Mouse (Mus musculus) liver, embryonic 12.5 days (tissue): Measurements from ENCODE around the gene Arhgef10l. TPM values are rescaled to one million over a fixed set of nuclear protein-coding genes. Genes with fewer than 3 reads are reported as not detected.

Source experiments
- ATAC-seq: fragments of 200-750 bp; cut with Nextera tagmentation; 2 replicates; pipeline ENCODE4 v1.8.0; 2017; ENCODE audit warnings: moderate number of reproducible peaks, mild to moderate bottlenecking, moderate library complexity
- H3K27ac ChIP-seq: fragments of 300-500 bp; sonication (generic); 2 replicates; pipeline ENCODE4 v1.5.1; 2016; ENCODE audit warnings: mild to moderate bottlenecking
- H3K27me3 ChIP-seq: fragments of 300-500 bp; sonication (generic); replicated peaks from 2 replicates; pipeline ENCODE4 v1.6.1; 2016; ENCODE audit warnings: mild to moderate bottlenecking, moderate library complexity
- H3K36me3 ChIP-seq: fragments of 300-500 bp; sonication (generic); 2 replicates; pipeline ENCODE4 v1.6.1; 2016; ENCODE audit warnings: mild to moderate bottlenecking, moderate library complexity
- H3K4me1 ChIP-seq: fragments of 300-500 bp; sonication (generic); 2 replicates; pipeline ENCODE4 v1.6.1; 2016
- H3K4me2 ChIP-seq: fragments of 300-500 bp; sonication (generic); 2 replicates; pipeline ENCODE4 v1.6.1; 2016; ENCODE audit warnings: mild to moderate bottlenecking, moderate library complexity
- H3K4me3 ChIP-seq: fragments of 300-500 bp; sonication (generic); 2 replicates; pipeline ENCODE4 v1.5.1; 2016; ENCODE audit warnings: mild to moderate bottlenecking, moderate library complexity
- H3K9ac ChIP-seq: fragments of 300-500 bp; sonication (generic); 2 replicates; pipeline ENCODE4 v1.6.1; 2016; ENCODE audit warnings: mild to moderate bottlenecking, moderate library complexity
- H3K9me3 ChIP-seq: fragments of 300-500 bp; sonication (generic); replicated peaks from 2 replicates; pipeline ENCODE4 v1.6.1; 2016; ENCODE audit warnings: mild to moderate bottlenecking, moderate library complexity
- WGBS: fragments of 180-500 bp; shearing (Covaris S2); methylation state at CpG from one replicate; pipeline ENCODE4 v1.1.7; 2016; ENCODE audit not compliant: insufficient replicate concordance; 5-methylcytosine and 5-hydroxymethylcytosine counted together
- polyA plus RNA-seq: library from polyadenylated mRNA; unstranded; fragments of >200 nt; fragmentation: Nextera tagmentation; extraction: Ambion mirVana; gene quantifications from 2 replicates; pipeline ENCODE4 v1.2.1, GENCODE M21; 2016

Gene Arhgef10l
- polyA plus RNA-seq, 1 experiment from 2014 or later = 3.5 TPM

- H3K9ac ChIP-seq = no peak overlapping the region
- H3K27me3 ChIP-seq = no peaks in the 10 kb centered on the region
- H3K27ac ChIP-seq = no peak overlapping the region
- no peak for ATAC-seq
- H3K4me2 ChIP-seq = no peak overlapping the region
- no peak overlapping the region for H3K4me3 ChIP-seq
- no peaks in the 10 kb centered on the region for H3K4me1 ChIP-seq
- peaks cover 26% of the 10 kb centered on the region for H3K36me3 ChIP-seq
- H3K9me3 ChIP-seq = no peaks in the 10 kb centered on the region
- 74% methylated on average over 12 of the region's 12 CpGs for WGBS
Measured at GRCm38 (mm10) chr4:140549975-140550374, 115.8 kb downstream of the Arhgef10l start.

GRCm38 (mm10) chr4:140547488-140547887 is 118.3 kb downstream of the Arhgef10l start:
- peaks cover 23% of the 10 kb centered on the region for H3K36me3 ChIP-seq

GRCm38 (mm10) chr4:140539125-140539524 is 126.7 kb downstream of the Arhgef10l start:
- no peak for ATAC-seq
- H3K9me3 ChIP-seq = no peaks in the 10 kb centered on the region
- H3K27ac ChIP-seq = no peak overlapping the region
- H3K4me3 ChIP-seq = no peak overlapping the region
- no peak overlapping the region for H3K9ac ChIP-seq
- no peaks in the 10 kb centered on the region; the same call in 1 of the 2 replicates for H3K27me3 ChIP-seq
- H3K4me1 ChIP-seq = 0 out of 2 replicates have a peak, but pooled peaks cover 2% of the 10 kb centered on the region
- peaks cover 5% of the 10 kb centered on the region; the same call in 1 of the 2 replicates for H3K36me3 ChIP-seq
- 28% methylated on average over 11 of the region's 11 CpGs for WGBS
- no peak overlapping the region for H3K4me2 ChIP-seq

More at GRCm38 (mm10) chr4:140547488-140547887, 118.3 kb downstream of the Arhgef10l start:
- 25% methylated on average over 7 of the region's 7 CpGs for WGBS
- H3K4me2 ChIP-seq = no peak overlapping the region
- no peaks in the 10 kb centered on the region for H3K9me3 ChIP-seq
- no peaks in the 10 kb centered on the region for H3K27me3 ChIP-seq
- no peak overlapping the region for H3K9ac ChIP-seq
- no peaks in the 10 kb centered on the region for H3K4me1 ChIP-seq
- H3K4me3 ChIP-seq = no peak overlapping the region
- no peak for ATAC-seq
- H3K27ac ChIP-seq = no peak overlapping the region

- ATAC-seq = no peak
Measured at GRCm38 (mm10) chr4:140537561-140538021, 128.2 kb downstream of the Arhgef10l start.

GRCm38 (mm10) chr4:140535323-140535722 is 130.5 kb downstream of the Arhgef10l start:
- Histone ChIP-seq H3K36me3 (peaks cover 5% of the 10 kb centered on the region; the same call in 1 of the 2 replicates), H3K27me3 (no peaks in the 10 kb centered on the region; the same call in 1 of the 2 replicates)
- WGBS = 64% methylated on average over 8 of the region's 8 CpGs

More at GRCm38 (mm10) chr4:140537561-140538021, 128.2 kb downstream of the Arhgef10l start:
- H3K4me2 ChIP-seq = no peak overlapping the region
- WGBS = 38% methylated on average over 5 of the region's 5 CpGs
- 0 out of 2 replicates have a peak, but pooled peaks cover 2% of the 10 kb centered on the region for H3K4me1 ChIP-seq
- no peak overlapping the region for H3K27ac ChIP-seq
- H3K9ac ChIP-seq = no peak overlapping the region
- no peaks in the 10 kb centered on the region for H3K9me3 ChIP-seq
- peaks cover 5% of the 10 kb centered on the region; the same call in 1 of the 2 replicates for H3K36me3 ChIP-seq
- no peak overlapping the region for H3K4me3 ChIP-seq
- no peaks in the 10 kb centered on the region; the same call in 1 of the 2 replicates for H3K27me3 ChIP-seq

GRCm38 (mm10) chr4:140532270-140532669 is 133.5 kb downstream of the Arhgef10l start:
- no peak for ATAC-seq
- Histone ChIP-seq H3K36me3 (peaks cover 5% of the 10 kb centered on the region; the same call in 1 of the 2 replicates), H3K4me2 (no peak overlapping the region), H3K27ac (no peak overlapping the region), H3K9me3 (no peaks in the 10 kb centered on the region), H3K4me3 (no peak overlapping the region), H3K9ac (no peak overlapping the region), H3K4me1 (peaks cover 6% of the 10 kb centered on the region; the same call in 1 of the 2 replicates), H3K27me3 (no peaks in the 10 kb centered on the region)
- 68% methylated on average over 15 of the region's 15 CpGs for WGBS

More at GRCm38 (mm10) chr4:140535323-140535722, 130.5 kb downstream of the Arhgef10l start:
- Histone ChIP-seq H3K9me3 (no peaks in the 10 kb centered on the region), H3K4me3 (no peak overlapping the region), H3K9ac (no peak overlapping the region), H3K4me2 (no peak overlapping the region), H3K27ac (no peak overlapping the region), H3K4me1 (peaks cover 6% of the 10 kb centered on the region; the same call in 1 of the 2 replicates)
- no peak for ATAC-seq

GRCm38 (mm10) chr4:140531024-140531423 is 134.8 kb downstream of the Arhgef10l start:
- H3K36me3 ChIP-seq = peaks cover 5% of the 10 kb centered on the region; the same call in 1 of the 2 replicates
- no peak overlapping the region for H3K27ac ChIP-seq
- 23% methylated on average over 9 of the region's 9 CpGs for WGBS
- H3K4me2 ChIP-seq = no peak overlapping the region
- peaks cover 4% of the 10 kb centered on the region; the same call in 1 of the 2 replicates for H3K4me1 ChIP-seq
- H3K9ac ChIP-seq = no peak overlapping the region
- ATAC-seq = peak; percentile 60
- H3K27me3 ChIP-seq = no peaks in the 10 kb centered on the region
- no peaks in the 10 kb centered on the region for H3K9me3 ChIP-seq
- H3K4me3 ChIP-seq = no peak overlapping the region

- Histone ChIP-seq H3K4me2 (no peak overlapping the region), H3K4me1 (peaks cover 4% of the 10 kb centered on the region; the same call in 1 of the 2 replicates), H3K27ac (no peak overlapping the region), H3K36me3 (0 out of 2 replicates have a peak, but pooled peaks cover 3% of the 10 kb centered on the region), H3K9ac (no peak overlapping the region), H3K4me3 (no peak overlapping the region), H3K27me3 (no peaks in the 10 kb centered on the region), H3K9me3 (no peaks in the 10 kb centered on the region)
- no peak for ATAC-seq
- 68% methylated on average over 14 of the region's 14 CpGs for WGBS
Measured at GRCm38 (mm10) chr4:140529735-140530134, 136.1 kb downstream of the Arhgef10l start.

GRCm38 (mm10) chr4:140528443-140528842 is 137.4 kb downstream of the Arhgef10l start:
- ATAC-seq = no peak
- no peak overlapping the region for H3K4me3 ChIP-seq
- H3K9ac ChIP-seq = no peak overlapping the region
- 0 out of 2 replicates have a peak, but pooled peaks cover 4% of the 10 kb centered on the region for H3K36me3 ChIP-seq
- H3K4me2 ChIP-seq = no peak overlapping the region
- H3K4me1 ChIP-seq = peaks cover 4% of the 10 kb centered on the region; the same call in 1 of the 2 replicates
- H3K27ac ChIP-seq = no peak overlapping the region
- H3K27me3 ChIP-seq = no peaks in the 10 kb centered on the region
- WGBS = 56% methylated on average over 5 of the region's 5 CpGs
- no peaks in the 10 kb centered on the region for H3K9me3 ChIP-seq

GRCm38 (mm10) chr4:140525674-140526177 is 140.1 kb downstream of the Arhgef10l start:
- H3K27ac ChIP-seq = no peak overlapping the region
- no peak overlapping the region for H3K9ac ChIP-seq
- H3K4me1 ChIP-seq = no peaks in the 10 kb centered on the region; the same call in 1 of the 2 replicates
- H3K36me3 ChIP-seq = 0 out of 2 replicates have a peak, but pooled peaks cover 4% of the 10 kb centered on the region
- no peaks in the 10 kb centered on the region for H3K27me3 ChIP-seq
- 59% methylated on average over 10 of the region's 10 CpGs for WGBS
- H3K4me3 ChIP-seq = no peak overlapping the region
- no peaks in the 10 kb centered on the region for H3K9me3 ChIP-seq
- H3K4me2 ChIP-seq = no peak overlapping the region
- ATAC-seq = no peak

- no peak overlapping the region for H3K4me3 ChIP-seq
- no peak overlapping the region for H3K4me2 ChIP-seq
- H3K27ac ChIP-seq = no peak overlapping the region
- H3K27me3 ChIP-seq = no peaks in the 10 kb centered on the region
- H3K36me3 ChIP-seq = 0 out of 2 replicates have a peak, but pooled peaks cover 4% of the 10 kb centered on the region
- no peaks in the 10 kb centered on the region for H3K9me3 ChIP-seq
- 72% methylated on average over 13 of the region's 13 CpGs for WGBS
- H3K9ac ChIP-seq = no peak overlapping the region
- no peak for ATAC-seq
- H3K4me1 ChIP-seq = no peaks in the 10 kb centered on the region
Measured at GRCm38 (mm10) chr4:140524927-140525326, 140.9 kb downstream of the Arhgef10l start.

- H3K27ac ChIP-seq = no peak overlapping the region
- WGBS = 76% methylated on average over 4 of the region's 4 CpGs
- H3K9ac ChIP-seq = no peak overlapping the region
- ATAC-seq = no peak
- no peak overlapping the region for H3K4me3 ChIP-seq
- H3K4me2 ChIP-seq = no peak overlapping the region
- no peaks in the 10 kb centered on the region for H3K27me3 ChIP-seq
- H3K9me3 ChIP-seq = no peaks in the 10 kb centered on the region
- no peaks in the 10 kb centered on the region for H3K4me1 ChIP-seq
- 0 out of 2 replicates have a peak, but pooled peaks cover 4% of the 10 kb centered on the region for H3K36me3 ChIP-seq
Measured at GRCm38 (mm10) chr4:140522873-140523272, 142.9 kb downstream of the Arhgef10l start.
